Mouse (Mus musculus) NIH3T3 (cell line): ENCODE data around the gene Fli1.

Experiments
- DNase-seq: peaks from one replicate; pipeline ENCODE4 v3.0.0-alpha.2; 2012; ENCODE audit warnings: low read depth

Gene Fli1

GRCm38 (mm10) chr9:32502256-32503010 lies 40.2 kb downstream of the Fli1 start:
- DNase-seq = no peak

- DNase-seq = no peak
Observed at GRCm38 (mm10) chr9:32500886-32501285, 41.8 kb downstream of the Fli1 start.

GRCm38 (mm10) chr9:32500063-32500462 lies 42.6 kb downstream of the Fli1 start:
- no peak for DNase-seq

- no peak for DNase-seq
Observed at GRCm38 (mm10) chr9:32499469-32499868, 43.2 kb downstream of the Fli1 start.

GRCm38 (mm10) chr9:32495643-32495997 lies 47.0 kb downstream of the Fli1 start:
- no peak for DNase-seq

GRCm38 (mm10) chr9:32494891-32495642 lies 47.6 kb downstream of the Fli1 start:
- no peak for DNase-seq

GRCm38 (mm10) chr9:32493588-32494423 lies 48.9 kb downstream of the Fli1 start:
- DNase-seq = no peak

GRCm38 (mm10) chr9:32492753-32493152 lies 49.9 kb downstream of the Fli1 start:
- no peak for DNase-seq

- no peak for DNase-seq
Observed at GRCm38 (mm10) chr9:32491484-32491883, 51.2 kb downstream of the Fli1 start.

- DNase-seq = no peak
Observed at GRCm38 (mm10) chr9:32489794-32490358, 52.8 kb downstream of the Fli1 start.

- no peak for DNase-seq
Observed at GRCm38 (mm10) chr9:32489315-32489714, 53.3 kb downstream of the Fli1 start.

- DNase-seq = no peak
Observed at GRCm38 (mm10) chr9:32488627-32489026, 54.0 kb downstream of the Fli1 start.

GRCm38 (mm10) chr9:32487823-32488222 lies 54.8 kb downstream of the Fli1 start:
- DNase-seq = no peak

- no peak for DNase-seq
Observed at GRCm38 (mm10) chr9:32487401-32487800, 55.3 kb downstream of the Fli1 start.

- no peak for DNase-seq
Observed at GRCm38 (mm10) chr9:32480418-32480817, 62.2 kb downstream of the Fli1 start.

- no peak for DNase-seq
Observed at GRCm38 (mm10) chr9:32478799-32479198, 63.9 kb downstream of the Fli1 start.

- no peak for DNase-seq
Observed at GRCm38 (mm10) chr9:32478087-32478486, 64.6 kb downstream of the Fli1 start.

GRCm38 (mm10) chr9:32476604-32477003 lies 66.1 kb downstream of the Fli1 start:
- DNase-seq = no peak

GRCm38 (mm10) chr9:32474621-32475390 lies 67.9 kb downstream of the Fli1 start:
- DNase-seq = no peak

- DNase-seq = no peak
Observed at GRCm38 (mm10) chr9:32472346-32472745, 70.3 kb downstream of the Fli1 start.

- DNase-seq = no peak
Observed at GRCm38 (mm10) chr9:32469123-32469751, 73.4 kb downstream of the Fli1 start.
